Mouse (Mus musculus): Measurements from ENCODE around the gene Gm379. TPM values are rescaled to one million over a fixed set of nuclear protein-coding genes. Genes with fewer than 3 reads are reported as not detected.

The Gm379 gene
- total RNA-seq (2014; rRNA removed; ENCODE audit: low replicate concordance) = not detected in 2 replicates
- polyA plus RNA-seq (2015; fragmentation: Nextera tagmentation; extraction: Ambion mirVana) = not detected in 2 replicates

- Histone ChIP-seq H3K4me2 (ENCODE audit: low read depth, low read length) (no peak within 1 kb of the TSS), H3K4me3 (ENCODE audit: low read depth, low read length) (no peak within 1 kb of the TSS), H3K9ac (replicated peaks; ENCODE audit: low read depth, low read length) (no peak within 1 kb of the TSS), H3K4me1 (ENCODE audit: control insufficient read depth, insufficient read depth) (no peaks in the 10 kb centered on the region), H3K27me3 (ENCODE audit: control insufficient read depth, insufficient read depth, low read length) (no peaks in the 10 kb centered on the region), H3K27ac (ENCODE audit: low read depth) (no peak within 1 kb of the TSS), H3K36me3 (replicated peaks; ENCODE audit: control insufficient read depth, insufficient read depth, low read length) (no peaks in the 10 kb centered on the region), H3K9me3 (replicated peaks; ENCODE audit: control insufficient read depth, low read length) (no peaks in the 10 kb centered on the region)
- DNase-seq (ENCODE audit: low spot score) (no peak), ATAC-seq (ENCODE audit: insufficient read depth, low read depth) (no peak)
- TF ChIP-seq EP300 (IDR thresholded peaks at IDR 0.05; ENCODE audit: low read depth) (no peak), CTCF (IDR thresholded peaks at IDR 0.05; ENCODE audit: low read depth) (no peak)
- 59% methylated on average over 2 of the region's 2 CpGs for WGBS
These were observed at the start of gene Gm379 for GRCm38 (mm10) chrX:108664885-108665284. Gene Gm379, minus strand, starts transcription at chrX:108664891.

- H3K9me3 ChIP-seq (replicated peaks; ENCODE audit: control insufficient read depth, low read length) = no peaks in the 10 kb centered on the region
- ATAC-seq (ENCODE audit: insufficient read depth, low read depth) = no peak
- no peak overlapping the region for H3K9ac ChIP-seq (replicated peaks; ENCODE audit: low read depth, low read length)
- DNase-seq (ENCODE audit: low spot score) = no peak
- TF ChIP-seq EP300 (IDR thresholded peaks at IDR 0.05; ENCODE audit: low read depth) (no peak), CTCF (IDR thresholded peaks at IDR 0.05; ENCODE audit: low read depth) (no peak)
- no peak overlapping the region for H3K4me3 ChIP-seq (ENCODE audit: low read depth, low read length)
- no peak overlapping the region for H3K4me2 ChIP-seq (ENCODE audit: low read depth, low read length)
- H3K4me1 ChIP-seq (ENCODE audit: control insufficient read depth, insufficient read depth) = no peaks in the 10 kb centered on the region
- H3K27me3 ChIP-seq (ENCODE audit: control insufficient read depth, insufficient read depth, low read length) = no peaks in the 10 kb centered on the region
- no peaks in the 10 kb centered on the region for H3K36me3 ChIP-seq (replicated peaks; ENCODE audit: control insufficient read depth, insufficient read depth, low read length)
- no peak overlapping the region for H3K27ac ChIP-seq (ENCODE audit: low read depth)
- WGBS = 69% methylated on average over 2 of the region's 2 CpGs
These were observed 39.6 kb upstream of the Gm379 start for GRCm38 (mm10) chrX:108704312-108704711.

GRCm38 (mm10) chrX:108668868-108669267 lies 4.2 kb upstream of the Gm379 start:
- Histone ChIP-seq H3K4me2 (ENCODE audit: low read depth, low read length) (no peak overlapping the region), H3K9me3 (replicated peaks; ENCODE audit: control insufficient read depth, low read length) (no peaks in the 10 kb centered on the region), H3K9ac (replicated peaks; ENCODE audit: low read depth, low read length) (no peak overlapping the region), H3K27me3 (ENCODE audit: control insufficient read depth, insufficient read depth, low read length) (no peaks in the 10 kb centered on the region), H3K4me1 (ENCODE audit: control insufficient read depth, insufficient read depth) (no peaks in the 10 kb centered on the region), H3K36me3 (replicated peaks; ENCODE audit: control insufficient read depth, insufficient read depth, low read length) (no peaks in the 10 kb centered on the region), H3K27ac (ENCODE audit: low read depth) (no peak overlapping the region), H3K4me3 (ENCODE audit: low read depth, low read length) (no peak overlapping the region)
- WGBS = 54% methylated on average over 1 of the region's 1 CpGs
- TF ChIP-seq CTCF (IDR thresholded peaks at IDR 0.05; ENCODE audit: low read depth) (no peak), EP300 (IDR thresholded peaks at IDR 0.05; ENCODE audit: low read depth) (no peak)
- DNase-seq (ENCODE audit: low spot score) = no peak
- no peak for ATAC-seq (ENCODE audit: insufficient read depth, low read depth)

GRCm38 (mm10) chrX:108621991-108622390 lies 42.7 kb downstream of the Gm379 start:
- Histone ChIP-seq H3K4me3 (ENCODE audit: low read depth, low read length) (no peak overlapping the region), H3K9ac (replicated peaks; ENCODE audit: low read depth, low read length) (no peak overlapping the region), H3K4me2 (ENCODE audit: low read depth, low read length) (no peak overlapping the region), H3K27me3 (ENCODE audit: control insufficient read depth, insufficient read depth, low read length) (no peaks in the 10 kb centered on the region), H3K4me1 (ENCODE audit: control insufficient read depth, insufficient read depth) (no peaks in the 10 kb centered on the region), H3K36me3 (replicated peaks; ENCODE audit: control insufficient read depth, insufficient read depth, low read length) (no peaks in the 10 kb centered on the region), H3K9me3 (replicated peaks; ENCODE audit: control insufficient read depth, low read length) (no peaks in the 10 kb centered on the region), H3K27ac (ENCODE audit: low read depth) (no peak overlapping the region)
- 61% methylated on average over 1 of the region's 1 CpGs for WGBS
- no peak for DNase-seq (ENCODE audit: low spot score)
- ATAC-seq (ENCODE audit: insufficient read depth, low read depth) = no peak
- TF ChIP-seq CTCF (IDR thresholded peaks at IDR 0.05; ENCODE audit: low read depth) (no peak), EP300 (IDR thresholded peaks at IDR 0.05; ENCODE audit: low read depth) (no peak)

DNA sequence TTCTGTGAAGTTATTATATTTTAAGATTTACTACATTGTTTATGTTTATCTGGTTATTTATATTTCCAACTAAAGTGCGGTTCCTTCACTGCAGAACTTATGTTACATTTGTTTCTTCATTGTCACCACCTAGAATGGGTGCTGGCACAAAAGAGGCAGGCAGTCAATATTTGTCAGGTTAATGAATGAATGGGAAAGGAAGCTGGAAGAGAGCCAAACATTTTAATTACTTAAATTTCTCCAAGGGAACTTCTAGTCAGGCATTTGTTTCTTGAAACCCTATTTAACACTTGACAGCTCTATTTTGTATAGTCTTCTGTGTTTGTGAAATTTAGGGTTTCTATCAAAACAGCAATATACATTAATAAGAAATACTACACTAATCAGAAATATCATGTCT lies 43.8 kb downstream of the Gm379 start:
- H3K4me1 ChIP-seq (ENCODE audit: control insufficient read depth, insufficient read depth) = no peaks in the 10 kb centered on the region
- no peak overlapping the region for H3K27ac ChIP-seq (ENCODE audit: low read depth)
- TF ChIP-seq EP300 (IDR thresholded peaks at IDR 0.05; ENCODE audit: low read depth) (no peak), CTCF (IDR thresholded peaks at IDR 0.05; ENCODE audit: low read depth) (no peak)
- H3K27me3 ChIP-seq (ENCODE audit: control insufficient read depth, insufficient read depth, low read length) = no peaks in the 10 kb centered on the region
- no peak overlapping the region for H3K9ac ChIP-seq (replicated peaks; ENCODE audit: low read depth, low read length)
- no peaks in the 10 kb centered on the region for H3K36me3 ChIP-seq (replicated peaks; ENCODE audit: control insufficient read depth, insufficient read depth, low read length)
- H3K9me3 ChIP-seq (replicated peaks; ENCODE audit: control insufficient read depth, low read length) = no peaks in the 10 kb centered on the region
- WGBS = 80% methylated on average over 1 of the region's 1 CpGs
- DNase-seq (ENCODE audit: low spot score) (no peak), ATAC-seq (ENCODE audit: insufficient read depth, low read depth) (no peak)
- no peak overlapping the region for H3K4me3 ChIP-seq (ENCODE audit: low read depth, low read length)
- no peak overlapping the region for H3K4me2 ChIP-seq (ENCODE audit: low read depth, low read length)

Other genes with a start within 250 kb of the Gm379 start
- 1.7 and 4.4 TPM in 2 replicates for gene Brwd3, start 169.5 kb upstream of the Gm379 start, total RNA-seq (2014; rRNA removed; ENCODE audit: low replicate concordance)
- gene Brwd3, start 169.5 kb upstream of the Gm379 start, polyA plus RNA-seq (2015; fragmentation: Nextera tagmentation; extraction: Ambion mirVana) = 1.2 and 1.4 TPM in 2 replicates

Data from heart, postnatal 0 days (tissue).